Mouse (Mus musculus) adrenal gland, postnatal 14 days (tissue): ENCODE measurements at regions not wholly inside any gene's neighbourhood (a gene's known extent, or its start where the extent isn't known, plus 50 kb on each side); places are given as distances from the start of the nearest gene placed in this dataset.

Experiments used
- DNase-seq: peaks from one replicate; pipeline ENCODE4 v3.0.0; 2021; ENCODE audit warnings: mixed read lengths

DNA sequence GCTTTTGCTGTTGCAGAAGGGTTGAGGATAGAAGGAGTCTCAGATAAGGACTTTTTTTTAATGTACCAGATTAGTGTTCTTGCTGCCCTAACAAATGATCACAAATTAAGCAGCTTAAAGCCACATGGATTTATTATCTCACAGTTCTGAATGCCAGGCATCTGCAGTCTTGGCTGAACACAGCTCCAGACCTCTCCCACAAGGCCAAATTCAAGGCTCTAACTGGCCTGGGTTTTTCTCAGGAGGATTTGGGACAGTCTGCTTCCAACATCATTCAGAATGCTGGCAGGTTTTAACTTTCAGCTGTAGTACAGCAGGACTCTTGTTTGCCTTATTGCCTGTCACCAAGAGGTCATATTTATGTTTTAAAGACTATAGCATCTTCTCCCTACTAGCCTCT, 329.7 kb upstream of the Chrm2 start:
- DNase-seq: peak; percentile 12

DNA sequence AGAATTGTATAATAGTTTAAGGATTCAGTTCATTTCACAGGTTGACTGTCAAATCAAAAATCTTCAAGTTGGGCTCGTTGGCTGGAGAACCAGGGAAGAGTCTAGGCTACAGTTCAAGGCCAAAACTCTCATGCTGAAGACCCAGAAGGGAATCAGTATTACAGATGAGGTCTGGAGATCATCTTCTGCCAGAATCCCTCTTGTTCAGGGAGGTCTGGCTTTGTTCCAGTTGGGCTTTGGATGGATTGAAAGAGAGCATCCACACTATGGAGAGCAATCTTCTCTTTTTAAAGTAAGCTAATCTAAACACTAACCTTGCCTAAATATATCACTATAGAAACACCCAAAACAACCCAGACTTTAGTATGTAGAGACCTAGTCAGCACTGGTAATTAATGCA, 327.5 kb upstream of the Chrm2 start:
- DNase-seq: no peak

DNA sequence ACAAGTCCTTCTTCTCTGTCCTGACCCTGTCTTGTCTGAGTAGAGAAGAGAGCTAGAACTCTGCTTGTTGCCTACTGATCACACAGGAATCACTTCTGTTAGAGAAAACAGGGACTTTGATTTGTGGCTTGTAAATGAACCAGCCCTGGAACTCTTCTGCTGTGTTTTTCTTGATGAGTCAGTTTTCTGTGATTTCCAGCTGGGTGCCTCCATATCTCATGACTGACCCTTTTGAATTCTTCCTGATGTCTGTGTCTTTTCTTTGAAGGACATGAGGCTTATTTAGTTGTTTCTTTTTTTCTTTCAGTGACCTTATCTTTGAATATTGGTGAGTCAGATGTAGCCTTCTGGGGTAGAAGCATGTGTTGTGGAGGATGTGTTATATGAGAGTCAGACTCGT, 323.0 kb upstream of the Chrm2 start:
- no peak for DNase-seq

DNA sequence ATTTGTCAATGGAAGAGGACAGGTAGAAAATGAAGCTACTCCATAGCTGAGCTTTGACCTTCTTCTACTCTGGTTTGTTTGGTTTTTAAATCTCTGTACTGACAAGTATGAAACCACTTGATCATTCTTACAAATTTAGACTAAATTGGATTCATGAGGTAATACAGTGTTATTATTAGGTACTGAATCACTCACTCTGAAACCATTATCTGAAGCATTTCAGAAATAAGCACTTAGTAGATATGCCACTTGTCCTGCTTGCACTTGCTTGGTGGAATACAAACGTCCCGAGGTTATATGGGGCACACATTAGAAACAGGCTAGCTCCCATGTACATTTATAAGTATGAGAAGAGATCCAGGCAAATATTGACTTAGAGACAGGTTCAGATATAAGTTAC, 319.2 kb upstream of the Chrm2 start:
- DNase-seq: no peak

DNA sequence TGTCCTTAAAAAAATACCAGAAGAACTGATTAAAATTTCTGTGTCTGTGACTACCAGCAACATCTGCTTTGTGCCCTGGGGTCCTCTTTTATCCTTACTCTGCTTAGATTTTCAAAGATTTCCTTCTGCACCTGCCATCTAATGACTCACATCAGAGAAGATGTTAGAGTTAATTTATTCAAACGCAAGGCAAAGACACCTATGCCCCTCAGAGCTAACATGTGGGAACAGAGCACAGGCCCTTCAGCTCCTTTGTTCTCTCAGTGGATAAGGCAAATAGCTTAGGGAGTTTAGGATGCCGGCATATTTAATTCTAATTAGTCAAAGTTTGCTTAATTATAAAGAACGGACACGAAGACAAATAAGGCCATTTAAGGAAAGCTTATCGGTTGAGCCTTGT, 308.3 kb upstream of the Chrm2 start:
- DNase-seq: no peak

DNA sequence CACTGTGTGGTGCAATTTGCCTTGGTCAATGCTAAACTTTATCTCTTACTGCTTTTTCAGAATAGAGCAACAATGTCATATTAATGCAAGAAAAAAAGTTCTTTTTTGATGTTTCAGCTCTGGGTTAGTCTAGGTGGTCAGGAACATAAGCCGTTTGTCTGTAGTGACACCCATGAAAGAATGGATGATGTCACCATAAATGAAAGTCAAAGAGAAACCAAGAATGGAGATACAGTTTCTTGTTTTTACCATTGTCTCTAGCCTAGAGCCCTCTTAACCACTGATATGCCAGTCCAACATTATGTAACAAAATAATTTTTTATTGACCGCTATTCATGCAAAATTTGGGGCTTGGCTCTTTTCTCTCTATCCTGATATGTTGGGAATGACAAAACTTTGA, 294.3 kb upstream of the Chrm2 start:
- no peak for DNase-seq

DNA sequence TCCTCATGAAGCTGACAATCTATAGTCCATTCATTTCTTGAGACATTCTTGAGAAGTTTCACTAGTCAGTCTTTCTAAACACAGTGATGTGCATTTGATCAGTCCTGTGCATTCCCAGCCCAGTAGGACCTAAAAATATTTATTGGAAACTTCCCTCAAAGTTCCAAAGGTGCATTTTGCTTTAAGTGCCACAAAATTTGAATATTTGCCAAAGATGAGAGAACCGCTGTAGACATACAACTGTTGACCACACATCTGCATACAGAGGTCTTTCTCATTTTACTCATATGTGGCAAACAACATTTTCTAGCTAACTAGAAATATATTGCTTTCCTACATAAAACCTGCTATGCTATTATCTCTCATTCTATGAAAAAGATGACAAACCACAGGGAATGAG, 293.8 kb upstream of the Chrm2 start:
- DNase-seq: no peak

DNA sequence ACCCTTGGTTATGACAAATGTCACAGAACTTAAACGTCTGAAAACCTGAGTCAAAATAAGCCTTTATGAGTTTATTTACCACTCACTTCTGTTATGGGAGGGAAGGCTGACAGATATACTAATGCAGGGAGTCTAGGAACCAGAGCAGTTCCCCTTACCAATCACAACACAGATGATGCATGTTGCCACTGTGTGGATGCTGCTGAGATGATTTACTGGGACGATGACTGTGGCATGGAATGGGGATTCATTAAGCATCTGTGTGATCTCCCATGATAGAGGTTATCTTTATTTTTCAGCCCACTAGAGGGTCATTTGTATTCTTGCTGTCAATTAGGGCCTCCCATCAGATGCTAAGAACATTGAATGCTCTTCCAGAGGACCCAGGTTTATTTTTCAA, 290.5 kb upstream of the Chrm2 start:
- no peak for DNase-seq

DNA sequence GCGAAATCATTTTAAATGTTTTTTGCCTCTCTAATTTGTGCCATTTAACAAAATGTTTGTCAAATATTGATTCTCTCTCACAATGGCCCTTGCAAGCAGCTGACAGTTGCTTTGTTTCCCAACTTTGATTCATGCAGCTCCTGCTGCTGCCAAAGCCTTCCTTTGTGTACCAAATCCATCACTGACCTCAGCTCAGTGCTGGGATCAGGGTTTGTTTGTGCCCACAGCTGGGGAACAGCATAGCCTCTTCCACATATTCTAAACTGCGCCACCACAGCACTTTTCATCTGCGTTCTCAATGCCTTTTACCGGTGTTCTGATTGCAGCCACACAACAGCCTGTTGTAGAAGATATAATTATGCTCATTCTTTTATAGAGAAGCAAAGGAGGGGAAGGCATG, 289.7 kb upstream of the Chrm2 start:
- no peak for DNase-seq

DNA sequence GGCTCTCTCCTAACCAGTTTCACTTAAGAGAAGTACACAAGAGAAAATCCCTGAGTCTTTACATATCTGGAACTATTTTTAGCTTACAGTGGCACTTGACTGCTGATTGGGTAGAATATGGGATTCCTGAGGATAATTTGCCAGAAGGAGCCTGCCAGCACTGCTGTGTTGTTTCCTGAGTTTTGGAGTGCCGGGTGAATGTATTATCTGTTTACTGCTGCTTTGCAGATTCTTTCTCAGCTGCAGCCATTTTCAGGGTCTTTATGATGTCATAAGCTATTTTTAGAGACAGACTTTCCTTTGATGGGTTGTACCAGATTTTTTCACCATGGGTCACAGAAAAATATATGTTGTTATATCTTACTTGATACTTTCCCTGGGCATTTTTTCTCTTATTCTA, 279.1 kb upstream of the Chrm2 start:
- DNase-seq: no peak

DNA sequence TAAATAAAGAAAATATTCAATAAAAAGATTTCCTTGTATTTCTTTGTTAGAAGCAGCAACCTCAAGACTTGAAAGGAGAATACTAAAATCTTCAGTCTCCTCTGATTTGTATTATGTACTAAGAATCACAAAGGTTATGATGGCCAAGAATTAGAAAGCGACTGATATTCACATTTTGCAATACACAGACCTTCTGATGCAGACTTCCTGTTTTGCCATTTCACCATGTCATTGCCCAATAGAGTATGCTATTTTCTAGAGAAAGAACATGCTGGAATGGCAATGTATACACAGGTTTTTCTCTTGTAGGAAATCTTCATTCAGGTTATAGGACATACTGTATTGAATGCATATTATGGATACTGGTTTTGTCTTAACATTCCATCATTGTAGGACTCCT, 250.7 kb upstream of the Chrm2 start:
- no peak for DNase-seq

DNA sequence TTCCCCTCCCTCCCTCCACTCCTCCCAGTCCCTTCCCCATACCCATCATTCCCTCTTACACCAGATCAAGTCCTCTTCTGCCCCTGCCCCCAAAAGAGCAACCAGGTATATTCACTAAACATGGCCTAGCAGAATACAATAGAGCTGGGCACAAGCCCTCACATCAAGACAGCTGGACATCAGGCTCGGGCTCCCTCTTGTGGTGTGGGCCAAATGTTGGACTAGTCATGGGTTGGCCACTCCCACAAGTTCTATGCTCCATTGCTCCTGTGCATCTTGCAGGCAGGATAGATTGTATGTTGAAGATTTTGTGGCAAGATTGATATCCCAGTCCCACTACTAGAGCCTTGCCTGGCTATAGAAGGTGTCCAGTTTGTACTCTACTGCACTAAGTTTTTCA, 240.6 kb upstream of the Chrm2 start:
- DNase-seq: peak; percentile 34

DNA sequence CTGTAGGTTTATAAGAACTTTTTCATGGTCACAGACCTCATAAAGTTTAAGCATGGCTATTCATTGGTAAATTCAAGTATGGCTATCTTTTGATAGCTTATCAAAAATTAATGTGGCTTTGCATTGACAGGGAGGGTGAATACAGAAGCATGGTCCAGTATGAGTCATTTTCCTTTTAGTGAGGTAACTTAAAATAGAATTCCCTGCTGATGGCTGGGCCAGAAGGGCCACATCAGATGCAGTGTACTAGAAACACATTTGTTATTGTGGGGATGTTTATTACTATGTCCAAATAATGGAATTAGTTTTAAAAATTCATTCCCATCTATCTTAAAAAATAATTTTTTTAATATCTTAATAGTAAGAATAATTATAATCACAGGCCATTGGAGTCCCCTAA, 213.4 kb upstream of the Chrm2 start:
- no peak for DNase-seq

DNA sequence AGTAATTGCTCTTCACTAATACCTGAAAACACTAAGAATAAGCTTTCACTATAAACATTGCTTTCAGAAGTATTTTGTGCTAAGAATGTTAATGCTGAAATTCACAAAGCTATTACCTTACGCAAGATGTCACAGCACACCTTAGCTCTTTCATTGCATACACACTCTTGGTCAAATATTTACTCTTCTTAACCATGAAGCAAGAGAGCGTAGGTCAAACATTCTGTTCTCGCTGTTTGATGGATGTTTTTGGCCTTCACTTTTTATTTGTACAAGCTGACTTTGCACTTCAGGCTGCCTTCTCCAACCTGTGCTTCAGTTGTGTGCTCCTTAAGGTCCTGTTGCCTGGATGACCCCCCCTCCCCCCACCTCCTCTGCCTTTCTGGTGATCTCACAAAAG, 212.8 kb upstream of the Chrm2 start:
- DNase-seq: no peak

DNA sequence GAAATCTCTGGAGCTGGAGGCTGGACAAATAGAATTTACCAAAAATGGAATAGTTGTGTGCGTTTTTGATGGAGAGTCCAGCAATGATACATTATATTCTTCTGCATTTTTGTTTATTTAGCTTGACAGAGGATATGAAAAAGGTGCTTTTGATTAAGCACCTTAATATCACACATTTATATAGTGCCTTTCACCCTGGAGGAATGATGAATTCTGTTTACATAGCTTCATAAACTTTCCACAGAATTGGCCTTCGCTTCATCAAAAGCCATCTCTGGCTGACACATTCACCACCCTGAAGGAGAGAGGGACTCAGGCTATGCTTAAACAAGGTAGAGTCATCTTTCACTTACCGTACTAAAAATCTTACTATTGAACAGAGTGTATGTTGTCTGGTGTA, 208.0 kb upstream of the Chrm2 start:
- no peak for DNase-seq

DNA sequence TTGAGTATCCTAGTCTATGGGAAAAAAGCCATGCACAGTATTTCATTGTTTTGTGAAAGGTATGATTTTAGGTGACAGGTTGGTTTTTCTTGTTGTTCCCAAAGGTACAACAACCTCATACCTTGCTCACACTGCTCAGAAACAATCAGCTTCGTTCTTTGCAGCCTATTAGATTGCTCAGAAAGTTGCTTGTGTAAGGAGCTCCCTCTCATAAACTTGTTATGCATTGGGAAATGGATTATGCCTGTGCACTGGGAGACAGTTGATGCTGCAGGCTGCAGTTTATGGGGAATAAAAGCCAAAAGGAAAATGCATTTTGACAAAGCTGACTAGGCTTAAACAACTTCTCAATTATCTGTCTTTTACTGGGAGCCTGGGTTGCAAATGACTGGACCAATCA, 205.2 kb upstream of the Chrm2 start:
- DNase-seq: no peak

DNA sequence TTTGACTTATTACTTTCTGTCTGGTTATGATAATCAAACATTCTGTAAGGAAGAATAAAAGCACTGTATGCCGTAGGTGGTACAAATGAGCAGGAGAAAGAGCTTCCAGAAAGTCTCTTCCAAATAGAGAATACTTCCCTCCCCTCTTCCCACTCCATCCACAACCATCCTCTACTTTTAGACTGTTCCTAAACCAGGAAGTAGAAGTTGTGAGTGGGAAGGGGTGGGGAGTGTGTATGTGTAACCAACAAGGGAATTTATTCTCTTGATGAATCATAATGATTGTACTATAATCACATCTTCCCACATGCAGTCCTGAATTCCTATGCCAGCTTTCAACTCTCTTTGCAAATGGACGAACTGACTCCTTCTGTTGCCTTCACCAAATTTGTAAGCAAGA, 181.2 kb upstream of the Chrm2 start:
- DNase-seq: no peak

DNA sequence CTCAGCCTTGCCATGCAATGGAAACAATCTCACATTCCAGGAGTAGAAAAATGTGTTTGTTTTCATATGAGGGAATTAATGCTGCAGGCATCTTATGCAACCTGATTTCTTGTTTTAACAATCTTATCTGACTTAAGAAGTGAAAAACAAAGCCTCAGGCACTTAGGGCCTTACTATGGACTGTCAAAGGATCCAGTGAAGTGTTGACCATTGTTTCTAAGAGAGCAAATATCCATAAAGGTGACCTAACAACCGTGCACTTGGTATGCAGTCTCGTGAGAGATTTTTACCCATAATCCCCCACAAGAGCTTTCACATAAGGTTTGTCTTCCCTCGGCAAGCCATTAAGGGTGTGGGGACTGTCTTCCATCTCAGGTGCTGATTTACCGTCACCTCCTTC, 166.6 kb upstream of the Chrm2 start:
- DNase-seq: no peak

DNA sequence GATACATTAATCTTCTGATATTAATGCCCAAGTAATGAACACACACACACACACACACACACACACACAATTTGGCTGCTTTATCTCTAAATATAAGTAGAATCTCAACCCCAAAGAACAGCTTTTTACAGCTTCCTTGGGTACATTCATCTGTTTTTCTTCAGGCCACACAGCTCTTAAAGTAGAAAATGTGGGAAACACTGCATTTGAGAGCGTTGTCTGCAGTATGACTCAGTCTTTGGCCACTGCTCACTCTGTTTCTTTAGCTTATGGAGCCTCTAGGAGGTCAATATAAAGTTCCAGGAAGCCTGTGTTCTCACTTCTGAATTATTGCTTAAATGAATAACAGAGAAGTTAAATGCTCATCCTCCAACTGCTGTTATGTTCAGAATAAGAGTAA, 153.4 kb upstream of the Chrm2 start:
- no peak for DNase-seq

DNA sequence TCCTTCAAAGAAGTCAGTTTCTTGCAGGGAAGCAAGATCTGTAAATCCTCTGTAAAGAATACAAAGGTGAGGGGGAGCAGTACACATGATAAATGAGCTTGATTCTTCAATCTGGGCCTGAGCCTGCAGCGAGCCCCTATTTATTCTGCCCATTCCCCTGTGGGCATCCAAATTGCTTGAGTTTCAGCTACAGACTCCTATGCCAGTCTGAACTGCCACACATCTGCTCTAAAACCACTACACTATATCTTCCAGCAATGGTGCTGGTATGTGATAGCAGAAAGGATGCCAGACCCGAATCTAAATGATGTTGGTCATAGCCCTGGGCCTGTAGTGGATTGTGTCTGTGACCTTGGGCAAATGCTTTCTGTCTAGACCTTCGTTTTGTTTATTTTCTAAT, 140.9 kb upstream of the Chrm2 start:
- DNase-seq: no peak

DNA sequence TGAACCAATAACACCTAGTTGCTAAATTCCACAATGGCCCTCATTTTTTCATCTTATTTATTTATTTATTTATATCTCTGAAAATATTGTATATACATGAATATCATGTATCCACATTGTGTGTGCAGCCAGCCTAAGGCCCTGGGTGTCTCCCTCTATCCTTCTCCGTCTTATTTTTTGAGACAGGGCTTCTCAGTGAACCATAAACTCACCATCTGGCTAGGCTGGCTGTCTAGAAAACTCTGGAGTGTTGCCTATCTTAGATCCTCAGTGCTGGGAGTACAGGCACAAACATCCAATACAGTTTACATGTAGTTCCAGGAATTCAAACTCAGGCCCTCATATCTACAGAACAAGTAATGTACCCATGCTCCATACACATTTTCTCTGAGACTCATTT, 139.7 kb upstream of the Chrm2 start:
- no peak for DNase-seq

DNA sequence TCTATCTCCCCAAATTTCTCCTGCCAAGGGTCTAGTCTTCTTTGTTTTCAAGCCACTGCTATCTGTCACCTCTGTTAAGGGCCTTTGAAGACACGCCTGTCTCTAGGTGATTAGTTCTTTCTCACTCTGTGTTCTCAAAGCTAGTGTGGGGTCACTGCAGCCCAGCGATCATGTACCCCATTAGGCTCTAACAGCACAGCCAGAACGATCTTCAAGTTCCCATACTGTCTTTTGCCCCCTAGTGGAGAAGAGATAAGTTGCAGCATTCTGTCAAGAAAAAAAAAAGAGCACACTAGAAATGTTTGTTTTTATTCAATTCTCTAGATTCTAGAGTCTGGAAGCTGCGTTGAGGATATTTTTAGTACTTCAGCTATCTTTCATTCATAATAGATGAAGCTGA, 138.8 kb upstream of the Chrm2 start:
- DNase-seq: no peak

DNA sequence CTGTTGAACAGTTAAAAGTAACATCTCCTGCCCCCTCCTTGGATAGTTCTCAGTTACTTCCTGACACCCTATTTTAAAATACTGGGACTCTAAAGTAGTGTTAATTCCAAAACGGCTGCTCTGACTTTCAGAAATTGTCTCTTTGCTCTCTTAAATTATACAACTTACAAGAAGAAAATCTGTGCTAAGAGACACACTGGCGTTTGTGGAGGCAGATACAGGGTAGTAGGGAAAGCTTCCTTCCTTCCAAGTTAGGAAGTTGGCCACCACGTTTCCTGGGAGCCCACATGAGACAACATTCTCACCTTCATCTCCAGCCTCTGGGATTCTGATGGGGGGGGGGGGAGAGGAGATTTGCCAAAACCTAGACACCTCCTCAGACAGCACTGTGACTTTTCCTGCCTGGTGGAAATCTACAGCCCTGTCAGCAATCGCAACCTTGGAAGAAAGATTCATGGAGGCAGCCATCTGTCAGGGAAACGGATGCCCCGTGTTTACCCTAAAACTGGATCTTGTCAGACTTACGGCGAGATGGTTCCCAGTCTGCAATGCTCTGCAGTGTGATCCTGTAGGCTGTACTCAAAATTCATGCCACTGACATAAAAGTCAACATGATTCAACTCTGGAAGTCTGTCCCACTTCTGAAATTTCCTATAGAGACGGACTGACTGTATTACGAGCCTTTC, 121.0 kb upstream of the Chrm2 start:
- DNase-seq: no peak

DNA sequence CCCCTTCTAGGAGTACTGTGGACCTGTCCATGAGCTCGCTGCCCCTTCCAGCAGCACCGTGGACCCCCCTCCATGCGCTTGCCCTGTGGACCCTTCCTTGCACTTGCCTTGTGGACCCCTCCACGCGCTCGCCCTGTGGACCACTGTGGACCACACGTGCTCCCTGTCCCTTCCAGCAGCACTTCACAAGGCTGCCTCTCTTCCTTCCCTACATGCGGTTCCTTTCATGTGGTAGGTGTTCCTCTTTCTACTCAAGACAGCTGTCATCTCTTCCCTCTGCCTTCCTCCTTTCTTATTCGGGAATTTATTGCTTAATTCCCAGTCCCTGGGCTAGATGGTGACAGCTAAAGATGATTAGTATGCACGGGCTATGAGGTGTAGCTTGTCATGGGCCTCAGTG, 101.2 kb upstream of the Chrm2 start:
- DNase-seq: no peak

DNA sequence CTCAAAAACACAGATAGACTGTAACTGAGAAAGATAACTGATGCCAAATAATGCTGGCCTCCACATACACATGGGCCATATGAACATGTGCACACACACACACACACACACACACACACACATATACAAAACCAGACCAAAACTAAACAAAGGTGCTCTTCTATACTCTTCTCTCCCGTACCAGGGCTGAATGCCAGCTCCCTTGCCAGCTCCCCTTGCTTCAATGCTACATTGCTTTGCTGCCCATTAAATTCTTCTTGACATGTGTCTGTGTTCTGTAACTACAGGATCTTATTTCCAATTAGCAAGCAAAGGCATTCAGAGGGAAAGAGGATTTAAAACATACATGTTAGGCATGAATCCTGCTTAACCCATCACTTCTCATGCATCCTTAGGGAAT, 74.3 kb upstream of the Chrm2 start:
- DNase-seq: no peak
